19 mouse cellular contexts compared by ENCODE assay signal in the genomic region with DNA sequence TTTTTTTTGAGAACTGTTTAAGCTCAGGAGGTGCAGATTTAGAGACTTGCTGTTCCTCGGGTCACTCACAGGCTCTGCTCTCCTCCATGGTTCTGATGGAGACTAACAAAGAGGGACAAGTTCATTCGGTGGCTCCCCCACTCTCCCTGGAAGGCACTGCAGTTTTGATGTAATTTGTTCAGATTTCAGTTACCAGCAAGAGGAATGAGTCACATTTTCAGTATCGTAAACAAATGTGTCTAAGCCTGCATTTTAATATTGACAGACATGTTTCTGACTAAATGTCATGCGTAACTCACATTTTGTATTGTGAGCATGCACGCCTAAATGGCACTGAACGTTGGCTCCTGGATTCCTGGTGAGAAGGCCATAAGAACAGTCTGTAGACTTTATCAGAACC. TPM values are rescaled to one million over a fixed set of nuclear protein-coding genes. Genes with fewer than 3 reads are reported as not detected.
"Had no signal": no experiment of that assay in that cellular context is flagged by ENCODE, and none has a peak within 500 bp of the region (broad histone marks: within the 10 kb centered on the region; RNA-seq: fewer than 3 reads in every experiment).

No protein-coding gene starts in this region.

- H3K4me2 ChIP-seq: kidney, embryonic 15.5 days; limb, embryonic 12.5 days; neural tube, embryonic 15.5 days had no signal

- H3K9me3 ChIP-seq: kidney, embryonic 15.5 days; limb, embryonic 12.5 days; neural tube, embryonic 15.5 days had no signal

- H3K4me3 ChIP-seq: kidney, embryonic 15.5 days; limb, embryonic 12.5 days; myocyte; neural tube, embryonic 15.5 days had no signal

- H3K36me3 ChIP-seq: kidney, embryonic 15.5 days; limb, embryonic 12.5 days; neural tube, embryonic 15.5 days had no signal

- H3K9ac ChIP-seq: kidney, embryonic 15.5 days; limb, embryonic 12.5 days; liver, embryonic 14.5 days; neural tube, embryonic 15.5 days had no signal

- H3K27ac ChIP-seq: kidney, embryonic 15.5 days; limb, embryonic 12.5 days; liver, embryonic 14.5 days; neural tube, embryonic 15.5 days had no signal

- DNase-seq: kidney, adult 2 months; kidney, postnatal 14 days; lung, adult 18-20 months; right cerebral cortex, adult 18-20 months; right cerebral cortex, postnatal 25 days; thymus, postnatal 36 days had no signal

RNA-seq across cellular contexts. Expression of gene Kcnk18, which starts 46.9 kb away (rescaled TPM):
- polyA plus RNA-seq: kidney, adult 2 months; kidney, embryonic 15.5 days; large intestine, adult 2 months; limb, embryonic 12.5 days; liver, adult 2 months; liver, embryonic 14.5 days; lung, embryonic 16.5 days; midbrain, embryonic 14.5 days; myocyte; neural tube, embryonic 11.5 days; small intestine, adult 2 months; stomach, embryonic 16.5 days; thymus, postnatal 0 days had no signal
